Mouse (Mus musculus) stomach, postnatal 0 days (tissue): ENCODE data around the gene Gatad2a.

Experiments used
- CTCF ChIP-seq: IDR thresholded peaks from 2 replicates; pipeline ENCODE4 v1.5.1; 2016; ENCODE audit warnings: antibody characterized with exemption, low read depth, mild to moderate bottlenecking, moderate library complexity
- EP300 ChIP-seq: optimal IDR thresholded peaks from 2 replicates; pipeline ENCODE3; 2016; ENCODE audit warnings: antibody characterized with exemption

DNA sequence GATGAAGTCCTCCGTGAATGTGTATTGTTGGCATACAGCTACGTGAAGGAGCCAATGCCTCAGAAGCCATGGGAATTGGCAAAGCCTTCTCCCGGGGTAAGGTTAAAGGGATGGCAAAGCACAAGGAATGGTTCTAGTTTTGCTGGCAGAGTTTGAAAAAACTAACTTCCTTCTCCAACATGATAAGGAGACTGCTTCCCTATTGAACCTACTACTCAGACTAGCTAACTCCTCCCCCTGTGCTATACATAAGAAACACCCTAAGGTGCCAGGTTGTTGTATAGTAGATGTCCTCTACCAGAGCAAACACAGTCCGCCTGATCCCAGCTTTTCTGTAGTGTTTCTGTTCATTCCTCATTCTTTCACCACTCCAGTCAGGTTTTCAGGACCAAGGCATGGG lies 17.7 kb downstream of the Gatad2a start:
- no peak for TF ChIP-seq CTCF
- TF ChIP-seq EP300: no peak
